Mouse (Mus musculus): ENCODE data around the gene Itgad. TPM values are rescaled to one million over a fixed set of nuclear protein-coding genes. Genes with fewer than 3 reads are reported as not detected.
A peak's percentile ranks its signal among the peaks of the same experiment; 100 is the strongest.

Gene Itgad
- 0.25 TPM in 1 of 2 replicates, not detected in the other for total RNA-seq (2015)
- 0.51 TPM in 1 of 2 replicates, not detected in the other for total RNA-seq (2017)

DNA sequence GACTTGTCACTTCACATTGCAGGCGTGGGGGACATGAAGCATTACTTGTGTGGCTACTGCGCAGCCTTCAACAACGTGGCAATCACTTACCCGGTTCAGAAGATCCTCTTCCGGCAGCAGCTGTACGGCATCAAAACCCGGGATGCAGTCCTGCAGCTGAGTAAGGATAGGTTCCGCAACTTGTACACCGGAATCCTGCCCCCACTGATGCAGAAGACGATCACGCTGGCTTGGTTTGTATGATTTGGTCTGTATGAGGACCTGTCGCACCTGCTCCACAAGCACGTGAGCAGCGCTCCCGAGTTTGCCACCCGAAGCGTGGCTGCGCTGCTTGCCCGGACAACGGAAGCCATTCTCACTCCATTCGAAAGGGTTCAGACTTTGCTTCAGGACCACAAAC lies at the start of gene Itgad:
Gene Itgad (plus strand): TSS at position 301 of the 400 bp plus-strand sequence.
- no peak for ATAC-seq (replicated peaks; ENCODE audit: poor library complexity)

GRCm38 (mm10) chr7:128105246-128105645 lies 48.9 kb upstream of the Itgad start:
- peak; percentile 55 for ATAC-seq (replicated peaks; ENCODE audit: poor library complexity)

GRCm38 (mm10) chr7:128107462-128107861 lies 46.7 kb upstream of the Itgad start:
- no peak for ATAC-seq (replicated peaks; ENCODE audit: poor library complexity)

GRCm38 (mm10) chr7:128110314-128110713 lies 43.9 kb upstream of the Itgad start:
- peak; percentile 72 for ATAC-seq (replicated peaks; ENCODE audit: poor library complexity)

DNA sequence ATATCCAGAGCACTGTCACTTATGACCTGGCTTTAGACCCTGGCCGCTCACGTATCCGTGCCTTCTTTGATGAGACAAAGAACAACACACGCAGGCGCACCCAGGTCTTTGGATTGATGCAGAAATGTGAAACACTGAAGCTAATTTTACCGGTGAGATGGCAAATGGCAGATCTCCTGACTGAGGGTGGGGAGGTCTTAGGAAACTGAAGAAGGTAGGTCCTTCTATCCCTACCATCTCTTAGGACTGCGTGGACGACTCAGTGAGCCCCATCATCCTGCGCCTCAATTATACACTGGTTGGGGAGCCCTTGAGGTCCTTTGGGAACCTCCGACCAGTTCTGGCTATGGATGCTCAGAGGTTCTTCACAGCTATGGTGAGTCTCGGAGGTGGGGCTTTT lies 42.0 kb upstream of the Itgad start:
- ATAC-seq (replicated peaks; ENCODE audit: poor library complexity) = no peak

DNA sequence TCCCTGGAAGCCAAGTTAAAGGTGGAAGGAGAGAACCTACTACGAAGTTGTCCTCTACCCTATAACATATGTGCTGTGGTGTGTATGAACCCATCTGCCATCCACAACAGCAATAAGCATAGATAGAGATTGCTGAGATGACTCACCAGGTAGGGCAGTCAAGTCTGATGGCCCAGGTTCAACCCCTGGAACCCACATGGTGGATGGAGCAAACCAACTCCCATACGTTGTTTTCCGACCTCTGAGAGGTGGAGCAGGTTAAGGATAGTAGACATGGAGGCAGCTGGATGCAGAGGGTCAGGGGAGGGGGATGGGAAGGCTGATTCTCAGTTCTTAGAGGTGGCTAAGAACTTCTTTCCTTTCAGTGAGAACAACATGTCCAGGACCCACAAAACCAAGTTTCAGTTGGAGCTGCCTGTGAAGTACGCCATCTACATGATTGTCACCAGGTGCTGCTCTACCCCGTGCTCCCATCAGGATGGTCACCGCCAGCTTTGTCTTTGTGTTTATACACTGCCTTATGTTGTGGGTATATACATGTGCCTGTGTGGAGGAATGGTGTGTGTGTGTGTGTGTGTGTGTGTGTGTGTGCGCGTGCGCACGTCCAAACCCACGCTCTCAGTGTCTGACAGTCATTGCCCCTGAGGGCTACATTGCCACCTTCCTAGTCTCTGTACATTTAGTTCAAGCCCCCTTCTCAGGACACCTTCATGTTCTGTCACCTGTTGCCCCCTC lies 39.6 kb upstream of the Itgad start:
- ATAC-seq (replicated peaks; ENCODE audit: poor library complexity) = no peak

GRCm38 (mm10) chr7:128115211-128115958 lies 38.8 kb upstream of the Itgad start:
- peak; percentile 60 for ATAC-seq (replicated peaks; ENCODE audit: poor library complexity)

DNA sequence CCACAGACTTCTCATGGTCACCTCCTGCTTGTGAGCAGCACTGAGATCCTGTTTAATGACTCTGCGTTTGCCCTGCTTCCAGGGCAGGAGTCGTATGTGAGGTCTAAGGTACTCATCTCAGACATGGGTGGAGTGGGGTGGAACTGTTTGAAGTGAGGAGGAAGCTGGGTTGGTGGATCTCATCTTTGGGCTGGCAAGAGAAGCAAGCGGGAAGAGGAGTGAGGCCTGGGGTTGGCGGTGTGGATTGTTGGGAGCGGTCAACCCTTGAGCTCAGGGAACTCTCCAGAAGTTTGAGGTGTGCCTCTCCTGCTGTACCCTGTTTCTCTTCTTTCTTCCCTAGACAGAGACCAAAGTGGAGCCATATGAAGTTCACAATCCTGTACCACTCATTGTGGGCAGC lies 37.8 kb upstream of the Itgad start:
- no peak for ATAC-seq (replicated peaks; ENCODE audit: poor library complexity)

GRCm38 (mm10) chr7:128119726-128120490 lies 34.3 kb upstream of the Itgad start:
- no peak for ATAC-seq (replicated peaks; ENCODE audit: poor library complexity)

DNA sequence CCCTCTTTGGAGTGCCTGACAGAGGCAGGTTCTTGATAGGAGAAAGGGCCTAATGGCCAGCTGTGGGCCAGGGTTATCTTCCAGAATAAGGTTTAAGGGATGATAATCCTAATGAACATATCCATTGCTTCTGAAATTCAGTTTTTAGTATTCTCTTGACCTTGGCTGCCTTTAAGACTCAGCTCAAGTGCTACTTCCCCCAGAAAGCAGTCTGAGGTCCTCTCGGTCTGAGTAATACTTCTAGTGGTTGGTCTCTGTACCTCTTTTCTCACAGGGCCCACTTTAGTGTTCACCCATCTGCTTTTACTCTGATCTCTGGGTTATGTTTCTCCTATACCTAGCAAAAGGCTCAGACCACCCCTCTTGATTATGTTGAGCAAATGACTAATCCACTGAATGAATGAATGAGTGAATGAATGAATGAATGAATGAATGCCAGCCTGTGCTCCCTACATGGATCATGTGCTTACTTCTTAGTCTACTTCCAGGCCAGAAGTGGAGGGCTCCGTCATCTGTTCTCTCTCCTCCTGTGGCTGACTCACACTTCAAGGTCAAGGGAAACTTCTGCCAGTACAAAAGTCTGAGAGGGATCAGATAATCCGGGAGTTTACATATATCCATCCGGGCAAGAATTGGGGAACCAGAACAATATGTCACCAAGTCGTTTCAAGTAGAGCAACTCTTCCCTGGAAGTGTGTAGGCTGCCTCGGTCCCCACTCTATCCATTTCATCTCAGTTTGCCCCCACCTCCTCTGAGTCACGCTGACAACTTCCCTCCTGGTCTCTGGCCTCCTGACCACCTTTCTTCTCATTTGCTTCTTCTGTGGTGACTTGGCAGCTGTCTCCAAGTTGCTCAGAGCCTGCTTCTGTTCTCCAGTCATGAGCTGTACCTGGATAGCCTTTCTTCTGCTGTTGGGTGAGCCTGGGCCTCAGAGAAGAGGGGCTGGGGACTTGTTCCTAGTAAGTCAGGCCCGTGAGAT lies 25.1 kb upstream of the Itgad start, which contains the start of gene Itgax:
Gene Itgax (plus strand): TSS at position 807 of the 980 bp plus-strand sequence.
- ATAC-seq (replicated peaks; ENCODE audit: poor library complexity) = peak; percentile 53

DNA sequence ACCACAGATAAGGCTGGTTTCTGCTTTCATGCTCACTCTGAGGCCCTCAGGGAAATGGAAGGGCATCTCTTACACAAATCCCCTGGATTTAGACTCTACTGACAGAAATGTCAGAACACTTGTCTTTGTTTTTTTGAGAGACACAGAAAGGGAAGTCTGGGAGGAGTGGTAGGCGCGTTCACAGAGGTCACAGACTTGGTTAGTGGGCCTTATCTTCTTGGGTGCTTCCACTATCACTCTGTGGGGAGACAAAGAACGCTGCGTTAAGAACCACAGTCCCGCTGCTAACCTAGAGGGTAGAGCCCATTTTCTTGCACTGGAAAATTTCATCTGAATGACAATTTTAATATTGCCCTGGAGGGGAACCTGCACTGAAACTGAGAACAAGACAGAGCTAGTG lies 22.0 kb upstream of the Itgad start:
- ATAC-seq (replicated peaks; ENCODE audit: poor library complexity) = no peak

DNA sequence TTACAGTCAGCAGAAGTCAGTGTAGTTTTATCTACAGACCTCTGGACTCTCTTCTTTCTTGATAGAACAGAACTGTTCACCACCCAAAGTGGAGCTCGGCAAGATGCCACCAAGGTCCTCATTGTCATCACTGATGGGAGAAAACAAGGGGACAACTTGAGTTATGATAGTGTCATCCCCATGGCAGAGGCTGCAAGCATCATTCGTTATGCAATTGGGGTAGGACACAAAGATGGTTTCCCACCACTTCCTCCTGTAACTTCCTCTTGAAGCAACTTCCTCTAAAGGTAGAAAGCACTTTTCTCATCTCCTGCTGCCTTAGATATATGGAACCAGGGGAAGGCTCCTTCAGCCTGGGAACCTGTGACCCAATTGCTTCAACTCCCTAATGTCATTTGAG lies 20.6 kb upstream of the Itgad start:
- ATAC-seq (replicated peaks; ENCODE audit: poor library complexity) = peak; percentile 83

DNA sequence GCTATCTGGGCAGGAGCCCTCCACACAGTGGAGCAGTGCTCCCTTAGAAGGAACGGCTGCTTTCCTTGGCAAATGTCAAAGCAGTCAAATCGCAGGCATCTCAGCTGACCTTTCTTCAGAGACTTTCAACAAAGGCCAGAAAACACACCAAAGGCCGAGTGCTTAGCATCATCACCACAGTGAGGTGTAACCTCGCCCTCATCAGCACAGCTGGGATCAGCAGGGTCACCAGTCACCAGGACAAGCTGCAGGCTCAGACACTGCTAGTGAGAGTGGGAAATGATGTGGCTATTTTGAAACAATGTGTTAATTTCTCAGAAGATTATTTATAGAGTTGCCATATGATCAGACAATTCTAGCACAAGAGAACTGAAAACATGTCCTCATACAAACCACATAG lies 17.2 kb upstream of the Itgad start:
- no peak for ATAC-seq (replicated peaks; ENCODE audit: poor library complexity)

DNA sequence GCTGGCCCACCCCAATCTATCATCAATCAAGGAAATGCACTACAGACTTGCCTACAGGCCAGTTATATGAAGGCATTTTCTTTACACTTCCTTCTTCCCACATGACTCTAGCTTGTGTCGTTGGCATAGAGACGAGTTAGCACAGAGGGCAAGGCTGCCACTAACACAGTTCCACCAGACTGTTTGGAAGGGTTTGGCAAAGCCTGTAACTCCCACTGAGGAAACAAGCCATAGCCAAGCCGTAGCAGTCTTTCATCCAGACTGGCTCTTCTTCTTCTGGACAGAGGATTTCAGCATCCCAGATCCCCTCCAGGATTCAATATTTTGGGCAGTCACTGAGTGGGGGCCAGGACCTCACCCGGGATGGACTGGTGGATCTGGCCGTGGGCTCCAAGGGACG lies 14.6 kb upstream of the Itgad start:
- ATAC-seq (replicated peaks; ENCODE audit: poor library complexity) = no peak

- ATAC-seq (replicated peaks; ENCODE audit: poor library complexity) = no peak
Measured at GRCm38 (mm10) chr7:128150970-128151369, 3.2 kb upstream of the Itgad start.

- no peak for ATAC-seq (replicated peaks; ENCODE audit: poor library complexity)
Measured at GRCm38 (mm10) chr7:128154924-128155323, 748 bp downstream of the Itgad start.

DNA sequence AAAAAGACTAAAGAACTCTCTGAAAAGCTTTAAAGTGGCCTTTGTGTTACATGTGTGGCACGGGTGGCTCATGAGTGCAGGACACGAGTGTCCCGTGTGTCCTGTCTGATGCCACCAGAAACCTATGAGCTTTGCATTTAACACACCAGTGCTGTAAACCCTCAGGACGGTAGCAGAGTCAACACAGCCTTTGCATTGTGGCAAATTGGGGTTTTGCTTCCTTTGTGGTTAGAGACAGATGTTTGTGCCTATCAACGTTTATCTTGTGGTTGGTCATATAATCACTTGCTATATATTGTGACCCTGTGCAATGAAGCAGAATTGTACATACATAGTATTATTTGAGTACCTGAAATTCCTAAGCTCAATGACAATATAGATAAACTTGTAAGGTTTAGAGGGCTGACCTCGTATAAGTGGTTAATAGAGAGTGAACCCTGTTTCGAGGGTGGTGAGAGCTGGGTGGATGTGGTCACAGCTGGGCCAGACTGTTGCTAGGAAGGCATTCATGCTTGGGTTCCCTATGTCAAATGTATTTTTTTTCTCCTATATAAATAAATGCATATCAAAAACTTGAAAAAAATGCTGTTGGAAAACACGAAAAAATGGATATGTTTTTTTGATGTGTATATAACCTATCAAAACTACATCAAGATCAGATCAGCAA lies 4.6 kb downstream of the Itgad start:
- peak; percentile 72 for ATAC-seq (replicated peaks; ENCODE audit: poor library complexity)

GRCm38 (mm10) chr7:128164001-128164400 lies 9.8 kb downstream of the Itgad start:
- ATAC-seq (replicated peaks; ENCODE audit: poor library complexity) = no peak

- ATAC-seq (replicated peaks; ENCODE audit: poor library complexity) = no peak
Measured at GRCm38 (mm10) chr7:128166391-128166790, 12.2 kb downstream of the Itgad start.

- ATAC-seq (replicated peaks; ENCODE audit: poor library complexity) = no peak
Measured at GRCm38 (mm10) chr7:128169996-128170395, 15.8 kb downstream of the Itgad start.
